Mouse (Mus musculus) heart, adult 2 months (tissue): ENCODE measurements at regions not wholly inside any gene's neighbourhood (a gene's known extent, or its start where the extent isn't known, plus 50 kb on each side); places are given as distances from the start of the nearest gene placed in this dataset.

Source experiments
- CTCF ChIP-seq: fragments of 200-600 bp; IDR thresholded peaks from 2 replicates; pipeline ENCODE4 v1.8.1; 2022; ENCODE audit warnings: antibody characterized with exemption, mild to moderate bottlenecking, moderate library complexity
- POLR2A ChIP-seq: fragments of 200-500 bp; IDR thresholded peaks from 2 replicates; pipeline ENCODE4 v1.6.1; 2011; ENCODE audit warnings: mild to moderate bottlenecking, low read depth, low read length, control low read depth; ENCODE audit not compliant: insufficient read depth

DNA sequence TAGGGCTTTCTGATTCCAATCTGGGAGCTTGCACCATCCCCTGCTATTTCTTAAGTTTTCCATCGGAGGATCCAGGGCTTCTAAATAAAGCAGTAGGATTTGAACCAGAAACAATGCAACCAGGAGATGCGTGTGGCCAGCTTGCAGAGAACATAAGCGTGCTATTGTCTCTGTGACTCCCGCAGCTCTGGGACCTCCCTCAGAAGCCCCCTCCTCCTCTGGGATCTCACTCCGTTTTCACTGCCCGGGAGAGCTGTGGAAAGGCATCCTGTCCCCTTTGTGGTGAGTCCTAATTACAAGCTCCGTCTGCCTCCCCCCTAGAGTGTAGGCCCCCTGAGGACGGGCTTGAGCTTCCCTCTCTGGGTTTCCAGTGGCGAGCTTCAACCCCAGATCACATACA is 215.9 kb downstream of the Mycn start:
- no peak for TF ChIP-seq CTCF
- no peak for TF ChIP-seq POLR2A
